Mouse (Mus musculus) small intestine, adult 2 months (tissue): ENCODE results near the gene Stx7.

Experiments
- CTCF ChIP-seq: fragments of 200-500 bp; IDR thresholded peaks from 2 replicates; pipeline ENCODE4 v1.5.1; 2012; ENCODE audit warnings: low read depth, mild to moderate bottlenecking, control low read depth, inconsistent platforms, low read length, moderate library complexity, mixed read lengths; ENCODE audit not compliant: insufficient replicate concordance, insufficient read length; ENCODE audit errors: extremely low read depth
- POLR2A ChIP-seq: fragments of 200-500 bp; IDR thresholded peaks from 2 replicates; pipeline ENCODE4 v1.6.1; 2012; ENCODE audit warnings: low read depth, mild to moderate bottlenecking, control low read depth, inconsistent platforms, low read length, moderate library complexity

- TF ChIP-seq POLR2A = no peak
- TF ChIP-seq CTCF = no peak
These were observed 86.6 kb downstream of the Stx7 start for GRCm38 (mm10) chr10:24235426-24236283.
